In genomic region chr8:92460129-92460953, GRCm38 (mm10) we compare ENCODE assay signal across 8 mouse cellular contexts.
DNase-seq lines count a peak whose midpoint lies in the region; ATAC-seq and TF ChIP-seq lines count a peak whose summit lies in the region.

No protein-coding gene starts in this region.

- peak; percentile 20 for DNase-seq in kidney, postnatal 0 days (ENCODE audit: low spot score)
- no peak for DNase-seq in kidney, adult 11 months
- DNase-seq in embryonic facial prominence, embryonic 11.5 days (ENCODE audit: low spot score), result peak; percentile 75
- DNase-seq in right cerebral cortex, postnatal 14 days, result peak; percentile 37
- no peak for DNase-seq in thymus, postnatal 14 days
- no peak for DNase-seq in urinary bladder, adult 18-20 months (ENCODE audit: low spot score in 2 of 2)

- H3K36me3 ChIP-seq in kidney, postnatal 0 days (ENCODE audit: insufficient read depth, low read length), result no peaks in the 10 kb centered on the region
- no peaks in the 10 kb centered on the region for H3K36me3 ChIP-seq in embryonic facial prominence, embryonic 11.5 days (replicated peaks; ENCODE audit: control insufficient read depth, insufficient read depth, low read depth, low read length)
- no peaks in the 10 kb centered on the region for H3K36me3 ChIP-seq in hindbrain, embryonic 16.5 days (ENCODE audit: control insufficient read depth, insufficient read depth, low read length)
- H3K36me3 ChIP-seq in lung, embryonic 15.5 days, result no peaks in the 10 kb centered on the region

- peak overlapping the region; percentile 51 for H3K4me3 ChIP-seq in kidney, postnatal 0 days (replicated peaks; ENCODE audit: low read depth, low read length)
- H3K4me3 ChIP-seq in embryonic facial prominence, embryonic 11.5 days (ENCODE audit: low read depth, low read length), result peak overlapping the region; percentile 53
- H3K4me3 ChIP-seq in hindbrain, embryonic 16.5 days (ENCODE audit: low read length), result peak overlapping the region; percentile 69
- H3K4me3 ChIP-seq in lung, embryonic 15.5 days, result peak overlapping the region; percentile 51

- H3K27ac ChIP-seq in kidney, postnatal 0 days, result no peak overlapping the region
- no peak overlapping the region for H3K27ac ChIP-seq in embryonic facial prominence, embryonic 11.5 days (replicated peaks; ENCODE audit: low read depth, low read length)
- peak overlapping the region; percentile 58 for H3K27ac ChIP-seq in hindbrain, embryonic 16.5 days (ENCODE audit: low read depth, low read length)
- H3K27ac ChIP-seq in lung, embryonic 15.5 days, result no peak overlapping the region

- peak overlapping the region; percentile 96 for H3K4me2 ChIP-seq in kidney, postnatal 0 days (ENCODE audit: low read length)
- H3K4me2 ChIP-seq in embryonic facial prominence, embryonic 11.5 days (ENCODE audit: low read depth, low read length), result peak overlapping the region; percentile 99
- peak overlapping the region; percentile 98 for H3K4me2 ChIP-seq in hindbrain, embryonic 16.5 days (ENCODE audit: low read length)
- H3K4me2 ChIP-seq in lung, embryonic 15.5 days, result peak overlapping the region; percentile 90

- no peaks in the 10 kb centered on the region for H3K9me3 ChIP-seq in kidney, postnatal 0 days (replicated peaks; ENCODE audit: low read length)
- no peaks in the 10 kb centered on the region for H3K9me3 ChIP-seq in embryonic facial prominence, embryonic 11.5 days (replicated peaks; ENCODE audit: control insufficient read depth, low read length)
- no peaks in the 10 kb centered on the region for H3K9me3 ChIP-seq in hindbrain, embryonic 16.5 days (ENCODE audit: control insufficient read depth, low read length)
- no peaks in the 10 kb centered on the region for H3K9me3 ChIP-seq in lung, embryonic 15.5 days

- ATAC-seq in kidney, postnatal 0 days (replicated peaks; ENCODE audit: low FRiP score, low read depth), result 0 out of 2 replicates have a peak, but pooled peaks have one; percentile 25
- peak; percentile 67 for ATAC-seq in embryonic facial prominence, embryonic 11.5 days (replicated peaks; ENCODE audit: insufficient number of reproducible peaks, low FRiP score, low TSS enrichment, low read depth)
- ATAC-seq in hindbrain, embryonic 16.5 days, result peak; percentile 88
- ATAC-seq in lung, embryonic 15.5 days (ENCODE audit: borderline replicate concordance, extremely low read depth, low FRiP score, low TSS enrichment), result 0 out of 2 replicates have a peak, but pooled peaks have one; percentile 32

- TF ChIP-seq CTCF in kidney, postnatal 0 days (IDR thresholded peaks at IDR 0.05; ENCODE audit: low read depth), result no peak

- H3K4me1 ChIP-seq in kidney, postnatal 0 days (replicated peaks; ENCODE audit: insufficient read depth, low read length), result peaks cover 4% of the 10 kb centered on the region; the same call in 1 of the 2 replicates
- H3K4me1 ChIP-seq in embryonic facial prominence, embryonic 11.5 days (ENCODE audit: control insufficient read depth, insufficient read depth, low read length), result no peaks in the 10 kb centered on the region; the same call in 1 of the 2 replicates
- peaks cover 5% of the 10 kb centered on the region; the same call in 1 of the 2 replicates for H3K4me1 ChIP-seq in hindbrain, embryonic 16.5 days (ENCODE audit: control insufficient read depth, insufficient read depth, low read depth, low read length)
- H3K4me1 ChIP-seq in lung, embryonic 15.5 days, result peaks cover 12% of the 10 kb centered on the region

- peaks cover 27% of the 10 kb centered on the region for H3K27me3 ChIP-seq in kidney, postnatal 0 days (ENCODE audit: insufficient read depth, low read length)
- H3K27me3 ChIP-seq in embryonic facial prominence, embryonic 11.5 days (ENCODE audit: control insufficient read depth, insufficient read depth, low read length), result peaks cover 17% of the 10 kb centered on the region
- peaks cover 7% of the 10 kb centered on the region for H3K27me3 ChIP-seq in hindbrain, embryonic 16.5 days (replicated peaks; ENCODE audit: control insufficient read depth, insufficient read depth, low read length)
- H3K27me3 ChIP-seq in lung, embryonic 15.5 days, result peaks cover 52% of the 10 kb centered on the region

- under 1% methylated on average over 85 of the region's 93 CpGs for WGBS in kidney, postnatal 0 days
- under 1% methylated on average over 86 of the region's 93 CpGs for WGBS in embryonic facial prominence, embryonic 11.5 days
- under 1% methylated on average over 82 of the region's 93 CpGs for WGBS in hindbrain, embryonic 16.5 days
- WGBS in lung, embryonic 15.5 days, result under 1% methylated on average over 92 of the region's 93 CpGs

- 0 out of 2 replicates have a peak overlapping the region, but pooled peaks have one; percentile 32 for H3K9ac ChIP-seq in kidney, postnatal 0 days (ENCODE audit: low read depth, low read length)
- peak overlapping the region; percentile 72 for H3K9ac ChIP-seq in embryonic facial prominence, embryonic 11.5 days (replicated peaks; ENCODE audit: low read length)
- peak overlapping the region; percentile 75 for H3K9ac ChIP-seq in hindbrain, embryonic 16.5 days (ENCODE audit: low read depth, low read length)
- H3K9ac ChIP-seq in lung, embryonic 15.5 days, result peak overlapping the region; percentile 31; the same call in 1 of the 2 replicates

Comparison
In these comparisons a context has a peak if more than half of its experiments do, and no peak if none do; other contexts are left out.
1. DNase-seq: peak in kidney, postnatal 0 days (single experiment), embryonic facial prominence, embryonic 11.5 days (single experiment) and right cerebral cortex, postnatal 14 days (single experiment); none in kidney, adult 11 months (single experiment), thymus, postnatal 14 days (single experiment) and urinary bladder, adult 18-20 months (0 of 2).
2. ATAC-seq: peak in every context shown above with its lines; median percentile 88 in hindbrain, embryonic 16.5 days; 67 in embryonic facial prominence, embryonic 11.5 days; 32 in lung, embryonic 15.5 days; 25 in kidney, postnatal 0 days.
3. Peak in every context shown above with its lines, with median percentiles within 50 percentile points of each other: H3K4me2 ChIP-seq, H3K4me3 ChIP-seq and H3K9ac ChIP-seq.